Mouse (Mus musculus) bone marrow, adult 2 months (tissue): ENCODE measurements around the gene Zic1.

ENCODE experiments used
- CTCF ChIP-seq: fragments of 200-500 bp; IDR thresholded peaks from 2 replicates; pipeline ENCODE4 v1.5.1; 2011; ENCODE audit warnings: low read length, control low read depth; ENCODE audit not compliant: control insufficient read depth, insufficient read depth
- POLR2A ChIP-seq: fragments of 200-500 bp; IDR thresholded peaks from 2 replicates; pipeline ENCODE4 v1.6.1; 2011; ENCODE audit warnings: low read depth, mild to moderate bottlenecking, control low read depth, low read length, borderline replicate concordance; ENCODE audit not compliant: control insufficient read depth

- TF ChIP-seq CTCF (no peak), POLR2A (no peak)
Measured at GRCm38 (mm10) chr9:91361856-91362601, 3.6 kb downstream of the Zic1 start, which contains the start of gene Zic4.
